Mouse (Mus musculus): ENCODE measurements around the gene Med26. TPM values are rescaled to one million over a fixed set of nuclear protein-coding genes. Genes with fewer than 3 reads are reported as not detected.

Gene Med26
- total and polyA plus RNA-seq, 3 experiments = 14.1 to 28.3 TPM; not detected in 1

DNA sequence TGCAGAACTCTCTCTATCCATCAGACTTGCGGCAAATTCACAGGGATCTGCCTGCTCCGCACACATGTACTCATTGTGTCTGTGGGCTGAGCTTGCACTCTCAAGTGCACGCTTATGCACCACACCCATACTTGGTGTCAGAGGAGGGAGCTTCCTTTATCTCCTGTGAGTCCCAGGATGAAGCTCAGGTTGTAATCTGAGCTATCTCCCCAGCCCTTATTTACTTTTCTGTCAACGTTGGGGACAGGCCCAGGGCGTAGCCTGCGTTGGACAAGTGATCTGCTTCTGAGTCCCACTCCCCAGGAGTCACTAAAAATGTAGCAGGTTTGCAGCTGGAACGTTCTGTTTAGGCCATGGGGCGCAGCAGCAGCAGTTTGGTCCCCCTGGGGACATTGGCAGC, 96.6 kb downstream of the Med26 start:
- DNase-seq (ENCODE audit: low read depth, low spot score) = no peak
- Histone ChIP-seq H3K27me3 (ENCODE audit: control insufficient read depth in 1 of 2, insufficient read depth in 2 of 2, low read length in 2 of 2) (no peaks in the 10 kb centered on the region), H3K79me2 (ENCODE audit: control insufficient read depth, insufficient read depth, low read length, poor library complexity) (peaks cover 3% of the 10 kb centered on the region; the same call in 1 of the 2 replicates), H3K4me1 (ENCODE audit: control insufficient read depth in 1 of 2, insufficient read depth in 2 of 2, low read length in 2 of 2) (no peaks in the 10 kb centered on the region), H3K9me3 (replicated peaks; ENCODE audit: insufficient read depth, low read length) (no peaks in the 10 kb centered on the region), H3K4me3 (ENCODE audit: control insufficient read depth in 1 of 2, insufficient read depth in 1 of 2, low read depth in 2 of 2, low read length in 2 of 2) (no peak overlapping the region), H3K9ac (ENCODE audit: control insufficient read depth, low read depth, low read length, poor library complexity, severe bottlenecking) (no peak overlapping the region), H3K27ac (ENCODE audit: control insufficient read depth, low read depth, low read length) (no peak overlapping the region), H3K36me3 (ENCODE audit: control insufficient read depth in 1 of 2, insufficient read depth in 2 of 2, low read length in 2 of 2) (peaks cover 0 to 4% of the 10 kb centered on the region in 2 experiments; a peak in 1 of 4 replicates)
- no peak for TF ChIP-seq MYB (IDR thresholded peaks at IDR 0.05; ENCODE audit: low read depth, low read length)
- no peak for TF ChIP-seq POLR2A (IDR thresholded peaks at IDR 0.05; ENCODE audit: control insufficient read depth in 1 of 2, insufficient read depth in 1 of 2, low read depth in 1 of 2, low read length in 2 of 2, poor library complexity in 1 of 2)
- TF ChIP-seq ELF1 (IDR thresholded peaks at IDR 0.05; ENCODE audit: low read depth, low read length) = no peak
- no peak for TF ChIP-seq SMC3 (IDR thresholded peaks at IDR 0.05; ENCODE audit: low read depth, low read length)
- TF ChIP-seq ZMIZ1 (IDR thresholded peaks at IDR 0.05; ENCODE audit: low read depth, low read length) = no peak
- TF ChIP-seq MAX (IDR thresholded peaks at IDR 0.05; ENCODE audit: low read length) = no peak
- no peak for TF ChIP-seq HCFC1 (IDR thresholded peaks at IDR 0.05; ENCODE audit: low read depth, low read length)
- no peak for TF ChIP-seq GATA1 (IDR thresholded peaks at IDR 0.05; ENCODE audit: low read depth, low read length)
- TF ChIP-seq GABPA (IDR thresholded peaks at IDR 0.05; ENCODE audit: low read depth, low read length) = no peak
- no peak for TF ChIP-seq POLR2AphosphoS5 (IDR thresholded peaks at IDR 0.05; ENCODE audit: borderline replicate concordance, low read depth, low read length)
- no peak for TF ChIP-seq SIN3A (IDR thresholded peaks at IDR 0.05; ENCODE audit: low read length)
- TF ChIP-seq CTCF (IDR thresholded peaks at IDR 0.05 in 2 of 3, conservative IDR thresholded peaks at IDR 0.05 in 1 of 3; ENCODE audit: control insufficient read depth in 1 of 3, insufficient read depth in 1 of 3, low read depth in 2 of 3, low read length in 3 of 3, poor library complexity in 1 of 3, severe bottlenecking in 1 of 3) = no peak
- TF ChIP-seq E2F4 (IDR thresholded peaks at IDR 0.05; ENCODE audit: borderline replicate concordance, low read depth, low read length) = no peak

DNA sequence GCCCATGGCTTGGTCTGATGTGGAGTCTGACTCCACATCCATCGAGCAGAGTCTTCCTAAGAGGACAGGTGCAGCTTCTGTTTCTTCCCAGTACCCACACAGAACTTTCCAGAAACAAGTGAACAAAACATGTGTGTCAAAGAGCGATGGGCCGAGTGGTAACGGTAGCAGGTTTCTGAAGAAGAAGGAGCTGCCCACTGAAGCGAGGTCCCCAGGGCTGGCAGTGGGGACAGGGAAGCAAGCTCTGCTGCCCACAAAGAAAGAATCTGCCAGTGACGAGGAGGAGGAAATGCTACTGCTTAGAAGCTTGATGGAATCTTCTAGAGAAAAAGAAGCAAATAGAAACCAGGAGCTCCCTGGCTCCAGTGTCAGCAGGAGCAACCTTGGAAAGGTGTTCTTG, 103.0 kb downstream of the Med26 start:
- no peak for DNase-seq (ENCODE audit: low read depth, low spot score)
- H3K79me2 ChIP-seq (ENCODE audit: control insufficient read depth, insufficient read depth, low read length, poor library complexity) = peaks cover 20% of the 10 kb centered on the region
- no peaks in the 10 kb centered on the region for H3K9me3 ChIP-seq (replicated peaks; ENCODE audit: insufficient read depth, low read length)
- no peak for TF ChIP-seq EP300 (IDR thresholded peaks at IDR 0.05; ENCODE audit: low read depth in 1 of 2, low read length in 2 of 2)
- TF ChIP-seq MYC (IDR thresholded peaks at IDR 0.05; ENCODE audit: low read depth, low read length) = no peak
- TF ChIP-seq MAX (IDR thresholded peaks at IDR 0.05; ENCODE audit: low read length) = no peak
- no peak for TF ChIP-seq CHD1 (IDR thresholded peaks at IDR 0.05; ENCODE audit: low read depth, low read length)
- TF ChIP-seq TAL1 (IDR thresholded peaks at IDR 0.05; ENCODE audit: low read length) = no peak
- TF ChIP-seq POLR2A (IDR thresholded peaks at IDR 0.05; ENCODE audit: control insufficient read depth in 1 of 2, insufficient read depth in 1 of 2, low read depth in 1 of 2, low read length in 2 of 2, poor library complexity in 1 of 2) = no peak
- TF ChIP-seq GABPA (IDR thresholded peaks at IDR 0.05; ENCODE audit: low read depth, low read length) = no peak
- no peak for TF ChIP-seq NELFE (IDR thresholded peaks at IDR 0.05; ENCODE audit: low read depth, low read length)
- no peak for TF ChIP-seq SMC3 (IDR thresholded peaks at IDR 0.05; ENCODE audit: low read depth, low read length)
- no peak for TF ChIP-seq MAZ (IDR thresholded peaks at IDR 0.05; ENCODE audit: low read depth, low read length)
- TF ChIP-seq ETS1 (IDR thresholded peaks at IDR 0.05; ENCODE audit: low read depth, low read length) = no peak
- no peak for TF ChIP-seq ELF1 (IDR thresholded peaks at IDR 0.05; ENCODE audit: low read depth, low read length)
- H3K36me3 ChIP-seq (ENCODE audit: control insufficient read depth in 1 of 2, insufficient read depth in 2 of 2, low read length in 2 of 2) = peaks cover 0 to 18% of the 10 kb centered on the region in 2 experiments; a peak in 3 of 4 replicates
- no peak overlapping the region for H3K27ac ChIP-seq (ENCODE audit: control insufficient read depth, low read depth, low read length)
- peaks cover 2 to 19% of the 10 kb centered on the region in 2 experiments; a peak in 3 of 4 replicates for H3K4me1 ChIP-seq (ENCODE audit: control insufficient read depth in 1 of 2, insufficient read depth in 2 of 2, low read length in 2 of 2)
- no peaks in the 10 kb centered on the region for H3K27me3 ChIP-seq (ENCODE audit: control insufficient read depth in 1 of 2, insufficient read depth in 2 of 2, low read length in 2 of 2)
- peak overlapping the region; percentile 62 for H3K9ac ChIP-seq (ENCODE audit: control insufficient read depth, low read depth, low read length, poor library complexity, severe bottlenecking)
- H3K4me3 ChIP-seq (ENCODE audit: control insufficient read depth in 1 of 2, insufficient read depth in 1 of 2, low read depth in 2 of 2, low read length in 2 of 2) = no peak overlapping the region

Other genes with a start within 250 kb of the Med26 start
- gene Gm10282, start 243.0 kb downstream of the Med26 start, total RNA-seq (2012; rRNA removed) = 11.4 and 11.7 TPM in 2 replicates
- gene Gm10282, start 243.0 kb downstream of the Med26 start, polyA plus RNA-seq (2012; ENCODE audit: insufficient read depth in 1 of 2, insufficient read length in 2 of 2, low read depth in 1 of 2, low replicate concordance in 2 of 2, missing spikeins in 1 of 2) = 100 to 1,000 TPM in 1 of 2 experiments, not detected in 1; 133 TPM
- gene Klf2, start 229.2 kb downstream of the Med26 start, total RNA-seq (2012; rRNA removed) = not detected in 2 replicates
- gene Klf2, start 229.2 kb downstream of the Med26 start, polyA plus RNA-seq (2012; ENCODE audit: insufficient read depth in 1 of 2, insufficient read length in 2 of 2, low read depth in 1 of 2, low replicate concordance in 2 of 2, missing spikeins in 1 of 2) = not detected
- 18.6 and 19.1 TPM in 2 replicates for gene Eps15l1, start 126.8 kb downstream of the Med26 start, total RNA-seq (2012; rRNA removed)
- 10 to 100 TPM in 1 of 2 experiments, not detected in 1; 40.8 TPM for gene Eps15l1, start 126.8 kb downstream of the Med26 start, polyA plus RNA-seq (2012; ENCODE audit: insufficient read depth in 1 of 2, insufficient read length in 2 of 2, low read depth in 1 of 2, low replicate concordance in 2 of 2, missing spikeins in 1 of 2)
- gene Calr3, start 104.4 kb downstream of the Med26 start, total RNA-seq (2012; rRNA removed) = 3.9 and 4.0 TPM in 2 replicates
- 1 to 10 TPM in 1 of 2 experiments, not detected in 1; 2.7 TPM for gene Calr3, start 104.4 kb downstream of the Med26 start, polyA plus RNA-seq (2012; ENCODE audit: insufficient read depth in 1 of 2, insufficient read length in 2 of 2, low read depth in 1 of 2, low replicate concordance in 2 of 2, missing spikeins in 1 of 2)
- gene 1700030K09Rik, start 104.4 kb downstream of the Med26 start, total RNA-seq (2012; rRNA removed) = 8.4 and 9.2 TPM in 2 replicates
- gene 1700030K09Rik, start 104.4 kb downstream of the Med26 start, polyA plus RNA-seq (2012; ENCODE audit: insufficient read depth in 1 of 2, insufficient read length in 2 of 2, low read depth in 1 of 2, low replicate concordance in 2 of 2, missing spikeins in 1 of 2) = 10 to 100 TPM in 1 of 2 experiments, not detected in 1; 10.3 TPM
- gene Cherp, start 73.0 kb downstream of the Med26 start, total RNA-seq (2012; rRNA removed) = 21.1 and 24.6 TPM in 2 replicates
- 100 to 1,000 TPM in 1 of 2 experiments, 10 to 100 TPM in 1; 78.0 to 106 TPM for gene Cherp, start 73.0 kb downstream of the Med26 start, polyA plus RNA-seq (2012; ENCODE audit: insufficient read depth in 1 of 2, insufficient read length in 2 of 2, low read depth in 1 of 2, low replicate concordance in 2 of 2, missing spikeins in 1 of 2)
- 24.4 and 31.7 TPM in 2 replicates for gene Slc35e1, start 55.7 kb downstream of the Med26 start, total RNA-seq (2012; rRNA removed)
- gene Slc35e1, start 55.7 kb downstream of the Med26 start, polyA plus RNA-seq (2012; ENCODE audit: insufficient read depth in 1 of 2, insufficient read length in 2 of 2, low read depth in 1 of 2, low replicate concordance in 2 of 2, missing spikeins in 1 of 2) = 10 to 100 TPM in 1 of 2 experiments, not detected in 1; 30.4 TPM
- 34.3 and 39.3 TPM in 2 replicates for gene Smim7, start 22.8 kb upstream of the Med26 start, total RNA-seq (2012; rRNA removed)
- gene Smim7, start 22.8 kb upstream of the Med26 start, polyA plus RNA-seq (2012; ENCODE audit: insufficient read depth in 1 of 2, insufficient read length in 2 of 2, low read depth in 1 of 2, low replicate concordance in 2 of 2, missing spikeins in 1 of 2) = 10 to 100 TPM in 1 of 2 experiments, not detected in 1; 43.6 TPM
- gene Tmem38a, start 23.8 kb upstream of the Med26 start, total RNA-seq (2012; rRNA removed) = 0.92 and 1.1 TPM in 2 replicates
- gene Tmem38a, start 23.8 kb upstream of the Med26 start, polyA plus RNA-seq (2012; ENCODE audit: insufficient read depth in 1 of 2, insufficient read length in 2 of 2, low read depth in 1 of 2, low replicate concordance in 2 of 2, missing spikeins in 1 of 2) = 1 to 10 TPM in 1 of 2 experiments, not detected in 1; 3.0 TPM
- gene Nwd1, start 98.4 kb upstream of the Med26 start, total RNA-seq (2012; rRNA removed) = 0.03 TPM in 1 of 2 replicates, not detected in the other
- gene Nwd1, start 98.4 kb upstream of the Med26 start, polyA plus RNA-seq (2012; ENCODE audit: insufficient read depth in 1 of 2, insufficient read length in 2 of 2, low read depth in 1 of 2, low replicate concordance in 2 of 2, missing spikeins in 1 of 2) = under 1 TPM in 1 of 2 experiments, not detected in 1; 0.03 TPM
- 123 and 139 TPM in 2 replicates for gene Sin3b, start 175.0 kb upstream of the Med26 start, total RNA-seq (2012; rRNA removed)
- gene Sin3b, start 175.0 kb upstream of the Med26 start, polyA plus RNA-seq (2012; ENCODE audit: insufficient read depth in 1 of 2, insufficient read length in 2 of 2, low read depth in 1 of 2, low replicate concordance in 2 of 2, missing spikeins in 1 of 2) = 100 to 1,000 TPM in 1 of 2 experiments, not detected in 1; 115 TPM
- 0.08 TPM in 1 of 2 replicates, not detected in the other for gene F2rl3, start 213.6 kb upstream of the Med26 start, total RNA-seq (2012; rRNA removed)
- under 1 TPM in 1 of 2 experiments, not detected in 1; 0.11 TPM for gene F2rl3, start 213.6 kb upstream of the Med26 start, polyA plus RNA-seq (2012; ENCODE audit: insufficient read depth in 1 of 2, insufficient read length in 2 of 2, low read depth in 1 of 2, low replicate concordance in 2 of 2, missing spikeins in 1 of 2)